Mouse (Mus musculus) liver, embryonic 16.5 days (tissue): ENCODE data around the gene Trim44. TPM values are rescaled to one million over a fixed set of nuclear protein-coding genes. Genes with fewer than 3 reads are reported as not detected.
A peak's percentile ranks its signal among the peaks of the same experiment; 100 is the strongest.

ENCODE experiments used
- ATAC-seq: fragments of 200-750 bp; cut with Nextera tagmentation; 2 replicates; pipeline ENCODE4 v1.8.0; 2017; ENCODE audit warnings: low read depth, mild to moderate bottlenecking, moderate number of reproducible peaks, moderate library complexity
- H3K27ac ChIP-seq: fragments of 300-500 bp; sonication (generic); 2 replicates; pipeline ENCODE4 v1.5.1; 2014; ENCODE audit warnings: mild to moderate bottlenecking, low read length
- H3K27me3 ChIP-seq: fragments of 300-500 bp; sonication (generic); 2 replicates; pipeline ENCODE4 v1.6.1; 2014; ENCODE audit warnings: low read depth, low read length, mixed read lengths; ENCODE audit not compliant: control insufficient read depth, insufficient read depth
- H3K36me3 ChIP-seq: fragments of 300-500 bp; sonication (generic); 2 replicates; pipeline ENCODE4 v1.6.1; 2014; ENCODE audit warnings: mild to moderate bottlenecking; ENCODE audit not compliant: control insufficient read depth, insufficient read depth
- H3K4me1 ChIP-seq: fragments of 300-500 bp; sonication (generic); 2 replicates; pipeline ENCODE4 v1.6.1; 2014; ENCODE audit warnings: low read depth, low read length, mixed read lengths; ENCODE audit not compliant: control insufficient read depth
- H3K4me2 ChIP-seq: fragments of 300-500 bp; sonication (generic); 2 replicates; pipeline ENCODE4 v1.6.1; 2014; ENCODE audit warnings: low read depth, low read length, mixed read lengths
- H3K4me3 ChIP-seq: fragments of 300-500 bp; sonication (generic); 2 replicates; pipeline ENCODE4 v1.5.1; 2014; ENCODE audit warnings: low read depth, mild to moderate bottlenecking, low read length
- H3K9ac ChIP-seq: fragments of 300-500 bp; sonication (generic); 2 replicates; pipeline ENCODE4 v1.6.1; 2014; ENCODE audit warnings: low read depth, low read length
- H3K9me3 ChIP-seq: fragments of 300-500 bp; sonication (generic); replicated peaks from 2 replicates; pipeline ENCODE4 v1.6.1; 2016; ENCODE audit warnings: low read length; ENCODE audit not compliant: control insufficient read depth
- WGBS: fragments of 180-500 bp; shearing (Covaris S2); extraction: QIAGEN DNeasy Blood & Tissue Kit; methylation state at CpG from one replicate; pipeline ENCODE4 v1.1.7; 2014; ENCODE audit not compliant: insufficient replicate concordance; 5-methylcytosine and 5-hydroxymethylcytosine counted together
- polyA plus RNA-seq: library from polyadenylated mRNA; unstranded; fragments of >200 nt; fragmentation: Nextera tagmentation; extraction: Ambion mirVana; gene quantifications from 2 replicates; pipeline ENCODE4 v1.2.1, GENCODE M21; 2015

The Trim44 gene
- polyA plus RNA-seq, 1 experiment from 2014 or later, result 4.0 TPM

DNA sequence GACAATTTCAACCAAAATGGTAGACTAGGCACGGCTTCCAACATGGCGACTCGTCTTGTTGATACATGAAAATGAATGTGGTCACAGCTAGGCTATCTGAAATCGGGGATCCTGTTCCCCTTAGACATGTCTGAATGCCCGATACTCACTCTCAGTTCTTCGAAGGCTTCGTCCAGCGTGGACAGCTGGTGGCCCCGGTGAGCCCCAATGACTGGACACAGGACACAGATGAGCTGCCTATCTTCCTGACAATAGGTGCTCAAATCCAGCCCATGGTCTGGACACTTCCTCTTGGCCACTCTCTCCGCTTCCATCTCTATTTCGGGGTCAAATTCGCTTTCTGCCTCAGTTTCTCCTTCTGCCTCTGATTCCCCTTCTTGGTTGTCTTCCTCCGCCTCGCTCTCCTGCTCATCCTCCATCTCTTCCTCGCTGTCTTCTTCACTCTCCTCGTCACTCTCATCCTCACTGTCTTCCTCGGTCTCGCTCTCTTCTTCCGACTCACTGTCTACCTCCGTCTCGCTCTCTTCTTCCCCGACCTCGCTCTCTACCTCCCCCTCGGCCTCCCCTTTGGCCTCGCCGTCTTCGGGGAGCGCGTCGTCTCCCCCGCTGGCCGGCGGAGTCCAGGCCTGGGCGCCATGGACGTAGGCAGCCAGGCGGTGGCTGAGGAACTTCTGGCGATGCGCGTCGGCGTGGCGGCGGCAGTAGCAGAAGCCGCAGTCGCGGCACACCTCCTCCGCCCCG is 7.6 kb downstream of the Trim44 start:
- no peaks in the 10 kb centered on the region; the same call in 1 of the 2 replicates for H3K36me3 ChIP-seq
- H3K9ac ChIP-seq, result peak overlapping the region; percentile 73
- no peak for ATAC-seq
- peak overlapping the region; percentile 88 for H3K4me2 ChIP-seq
- no peaks in the 10 kb centered on the region for H3K27me3 ChIP-seq
- peak overlapping the region; percentile 70 for H3K4me3 ChIP-seq
- H3K9me3 ChIP-seq, result no peaks in the 10 kb centered on the region
- 36% methylated on average over 47 of the region's 48 CpGs for whole genome bisulfite sequencing
- peak overlapping the region; percentile 80 for H3K27ac ChIP-seq
- peaks cover 27% of the 10 kb centered on the region for H3K4me1 ChIP-seq

DNA sequence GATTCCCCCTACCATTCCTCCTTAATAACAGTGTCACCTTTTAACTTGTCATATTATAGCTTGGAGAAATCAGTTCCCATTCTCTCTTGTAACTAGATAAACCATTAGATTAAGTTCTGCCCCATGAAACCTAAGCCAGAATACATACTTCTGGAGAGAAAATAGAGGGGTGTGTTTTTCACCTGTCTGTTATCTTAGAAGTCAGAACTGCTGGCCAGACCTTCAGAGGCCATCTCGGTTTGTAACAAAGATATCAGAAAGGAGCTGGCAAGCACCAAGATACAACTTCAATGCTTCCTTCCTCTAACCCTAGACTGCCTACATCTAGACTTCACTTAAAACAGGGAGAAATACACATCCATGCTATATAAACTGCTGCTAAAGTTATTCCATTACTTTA is 11.1 kb downstream of the Trim44 start:
- no peaks in the 10 kb centered on the region; the same call in 1 of the 2 replicates for H3K36me3 ChIP-seq
- H3K9me3 ChIP-seq, result no peaks in the 10 kb centered on the region
- no peak overlapping the region for H3K9ac ChIP-seq
- no peak overlapping the region for H3K4me2 ChIP-seq
- no peak for ATAC-seq
- no peak overlapping the region for H3K27ac ChIP-seq
- peaks cover 27% of the 10 kb centered on the region for H3K4me1 ChIP-seq
- no peak overlapping the region for H3K4me3 ChIP-seq
- WGBS, result 16% methylated on average over 1 of the region's 1 CpGs
- H3K27me3 ChIP-seq, result no peaks in the 10 kb centered on the region

DNA sequence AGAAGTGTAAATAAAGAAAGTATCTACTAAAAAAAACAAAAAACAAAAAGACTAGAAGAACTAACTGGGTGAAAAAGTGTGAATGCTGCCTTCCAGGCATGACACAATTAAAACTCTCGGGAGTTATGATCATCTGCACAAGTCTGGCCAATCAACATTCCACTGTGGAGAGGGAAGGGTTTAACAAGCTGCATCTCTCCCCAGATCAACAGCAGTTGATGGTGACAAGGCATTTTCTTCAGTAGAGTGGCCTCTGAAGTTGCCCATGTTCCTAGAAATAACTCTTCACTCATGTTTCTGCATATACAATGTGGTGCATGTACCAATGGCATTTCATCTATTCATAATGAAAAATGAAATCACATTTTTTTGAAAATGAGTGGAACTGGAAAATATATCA is 14.2 kb downstream of the Trim44 start:
- 70% methylated on average over 1 of the region's 1 CpGs for WGBS
- Histone ChIP-seq H3K4me1 (peaks cover 6% of the 10 kb centered on the region), H3K36me3 (no peaks in the 10 kb centered on the region), H3K4me2 (no peak overlapping the region), H3K27me3 (no peaks in the 10 kb centered on the region), H3K27ac (no peak overlapping the region), H3K9me3 (no peaks in the 10 kb centered on the region), H3K9ac (no peak overlapping the region), H3K4me3 (no peak overlapping the region)
- no peak for ATAC-seq

DNA sequence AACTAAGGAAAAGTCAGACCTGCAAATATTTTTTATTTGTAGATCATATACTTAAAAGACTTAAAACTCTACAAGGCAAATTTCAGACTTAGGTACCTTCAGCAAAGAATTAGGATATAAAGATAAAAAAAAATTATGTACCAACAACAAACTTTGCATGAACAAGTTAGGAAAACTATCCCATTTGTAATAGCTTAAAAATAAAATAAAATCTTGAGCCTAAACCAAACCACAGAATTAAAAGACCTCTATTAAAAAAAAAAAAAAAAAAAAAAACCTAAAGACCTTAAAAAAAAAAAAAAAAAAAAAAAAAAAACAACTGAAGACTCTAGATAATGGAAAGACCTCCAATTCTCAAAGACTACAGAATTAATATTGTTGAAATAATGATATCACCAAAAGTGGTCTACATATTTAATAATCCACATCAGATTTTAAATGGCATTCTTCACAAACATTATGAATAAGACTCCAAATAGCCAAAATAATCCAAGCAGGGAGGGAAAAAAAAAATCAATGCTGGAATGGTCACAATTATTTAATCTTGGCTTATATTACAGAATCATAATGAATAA is 22.2 kb downstream of the Trim44 start:
- no peak overlapping the region for H3K4me3 ChIP-seq
- H3K27ac ChIP-seq, result no peak overlapping the region
- H3K9ac ChIP-seq, result no peak overlapping the region
- H3K9me3 ChIP-seq, result no peaks in the 10 kb centered on the region
- no peaks in the 10 kb centered on the region for H3K36me3 ChIP-seq
- no peak for ATAC-seq
- peaks cover 12% of the 10 kb centered on the region for H3K4me1 ChIP-seq
- no peak overlapping the region for H3K4me2 ChIP-seq
- H3K27me3 ChIP-seq, result no peaks in the 10 kb centered on the region

DNA sequence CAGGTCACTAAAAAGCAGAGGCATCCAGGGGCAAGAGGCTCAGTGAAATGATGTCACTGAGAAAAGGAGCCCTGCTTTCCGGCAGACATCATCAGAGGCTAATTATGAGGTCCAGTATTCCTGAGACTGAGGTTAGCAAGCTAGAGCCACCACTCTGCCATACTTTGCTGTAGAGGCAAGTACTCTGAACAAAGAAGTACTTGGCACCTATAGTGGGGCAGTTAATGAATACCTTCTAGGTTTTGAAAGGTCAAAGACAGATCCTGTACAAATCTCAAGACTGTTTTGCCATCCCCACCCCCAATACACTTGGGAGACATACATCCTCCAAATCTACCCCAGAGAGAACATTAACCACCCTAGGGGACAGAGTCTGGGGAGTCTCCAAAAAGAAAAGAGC is 23.1 kb downstream of the Trim44 start:
- H3K9ac ChIP-seq, result no peak overlapping the region
- WGBS, result 47% methylated on average over 1 of the region's 1 CpGs
- no peak overlapping the region for H3K4me2 ChIP-seq
- peaks cover 12% of the 10 kb centered on the region for H3K4me1 ChIP-seq
- H3K36me3 ChIP-seq, result no peaks in the 10 kb centered on the region
- H3K27ac ChIP-seq, result no peak overlapping the region
- no peak for ATAC-seq
- H3K9me3 ChIP-seq, result no peaks in the 10 kb centered on the region
- no peak overlapping the region for H3K4me3 ChIP-seq
- no peaks in the 10 kb centered on the region for H3K27me3 ChIP-seq

DNA sequence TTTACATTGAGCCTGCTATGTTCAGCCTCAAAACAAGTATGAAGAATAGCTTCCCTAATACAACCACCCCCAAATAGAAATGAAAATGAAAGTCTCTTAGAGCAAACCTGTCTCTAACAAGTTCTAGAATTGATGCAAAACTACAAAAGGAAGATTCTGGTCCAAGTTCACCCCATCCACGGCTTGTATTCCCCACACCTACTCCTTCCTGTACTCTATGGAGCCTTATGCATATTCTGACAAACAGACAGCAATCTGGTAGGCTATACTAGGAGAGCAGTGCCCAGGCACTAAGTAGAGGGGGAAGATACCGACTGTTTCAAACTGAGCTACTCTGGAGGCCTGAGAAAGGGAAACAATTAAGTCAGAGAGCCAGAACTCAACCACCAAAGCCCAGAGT is 23.6 kb downstream of the Trim44 start:
- Histone ChIP-seq H3K36me3 (no peaks in the 10 kb centered on the region), H3K9me3 (no peaks in the 10 kb centered on the region), H3K4me2 (no peak overlapping the region), H3K9ac (no peak overlapping the region), H3K27ac (no peak overlapping the region), H3K4me3 (no peak overlapping the region), H3K4me1 (peaks cover 12% of the 10 kb centered on the region), H3K27me3 (no peaks in the 10 kb centered on the region)
- ATAC-seq, result no peak
- WGBS, result 28% methylated on average over 2 of the region's 2 CpGs

DNA sequence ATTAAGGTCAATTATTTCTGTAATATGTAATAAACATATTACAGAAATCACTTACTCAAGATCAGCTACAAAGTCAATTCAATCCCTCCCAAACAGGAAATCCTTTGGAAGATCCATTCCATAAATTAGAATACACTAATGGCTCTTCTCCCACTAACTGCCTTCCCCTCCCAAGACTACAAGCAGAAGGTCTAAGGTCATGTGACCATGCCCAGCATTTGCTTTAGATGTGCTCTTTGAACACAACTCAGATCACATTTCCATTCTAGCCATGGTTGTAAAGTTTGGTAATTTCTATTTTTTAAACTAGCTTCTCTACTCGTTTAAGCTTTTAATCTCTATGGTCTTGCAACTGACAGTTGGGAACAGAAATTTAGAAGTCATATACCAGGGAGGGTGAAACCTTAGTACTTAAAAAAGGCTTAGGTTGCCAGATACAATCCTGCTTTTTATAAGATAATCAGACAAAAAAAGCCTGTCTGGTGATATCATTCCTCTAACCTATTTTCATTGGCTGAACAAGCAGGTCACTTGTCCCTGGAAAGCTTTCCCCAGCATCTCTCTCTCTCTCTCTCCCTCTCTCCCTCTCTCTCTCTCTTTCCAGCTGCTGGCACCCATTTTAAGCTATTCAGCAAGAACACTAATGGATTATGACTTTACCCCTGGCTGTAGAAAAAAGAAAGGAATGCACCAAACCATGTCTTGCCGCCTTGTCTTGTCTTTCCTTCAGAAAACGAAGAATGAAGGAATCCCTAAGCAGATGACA is 24.4 kb downstream of the Trim44 start:
- Histone ChIP-seq H3K36me3 (no peaks in the 10 kb centered on the region), H3K9ac (no peak overlapping the region), H3K27me3 (no peaks in the 10 kb centered on the region), H3K27ac (no peak overlapping the region), H3K4me2 (no peak overlapping the region), H3K4me1 (peaks cover 12% of the 10 kb centered on the region), H3K9me3 (no peaks in the 10 kb centered on the region), H3K4me3 (no peak overlapping the region)
- no peak for ATAC-seq
- 70% methylated on average over 3 of the region's 3 CpGs for WGBS

DNA sequence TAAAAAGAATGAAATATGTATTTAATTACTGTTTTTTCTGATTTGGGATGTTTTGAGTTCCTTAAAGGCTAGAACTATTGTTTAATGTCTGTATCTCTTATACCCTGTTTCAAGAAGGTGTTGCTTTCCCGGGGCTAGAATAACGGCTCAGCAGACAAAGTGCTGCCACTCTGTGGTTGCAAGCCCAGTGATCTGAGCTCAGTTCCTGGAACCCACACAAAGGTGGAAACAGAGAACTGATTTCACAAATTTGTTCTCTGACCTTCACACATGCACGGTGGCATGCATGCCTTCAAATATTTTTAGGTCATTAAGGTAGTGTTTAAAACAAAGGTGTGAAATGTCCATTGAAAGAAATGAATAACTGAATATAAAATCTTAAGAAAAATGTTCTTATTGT is 25.1 kb downstream of the Trim44 start:
- H3K4me3 ChIP-seq, result no peak overlapping the region
- no peak overlapping the region for H3K4me2 ChIP-seq
- no peaks in the 10 kb centered on the region for H3K27me3 ChIP-seq
- H3K9me3 ChIP-seq, result no peaks in the 10 kb centered on the region
- peaks cover 12% of the 10 kb centered on the region for H3K4me1 ChIP-seq
- no peak overlapping the region for H3K9ac ChIP-seq
- H3K36me3 ChIP-seq, result no peaks in the 10 kb centered on the region
- no peak for ATAC-seq
- 39% methylated on average over 3 of the region's 3 CpGs for whole genome bisulfite sequencing
- H3K27ac ChIP-seq, result no peak overlapping the region

DNA sequence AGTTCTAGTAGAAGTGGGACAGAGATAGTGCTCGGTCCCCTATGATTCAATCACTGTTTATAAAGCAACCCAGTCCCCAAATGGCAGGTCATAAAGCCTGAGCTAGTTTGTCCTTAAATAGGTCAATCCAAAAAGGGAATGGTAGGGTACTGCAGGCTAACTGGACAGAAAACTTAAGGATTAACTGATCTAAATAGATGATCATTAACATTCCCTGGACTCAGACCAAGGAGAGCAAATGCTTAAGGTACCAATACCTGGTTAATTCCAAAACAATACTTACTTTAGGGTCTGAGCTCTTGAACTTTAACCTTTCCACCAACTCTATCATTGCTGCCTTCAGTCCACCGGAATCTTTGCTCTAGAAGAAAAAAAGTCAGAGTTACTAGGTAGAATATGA is 27.0 kb downstream of the Trim44 start:
- 71% methylated on average over 2 of the region's 2 CpGs for WGBS
- H3K27ac ChIP-seq, result no peak overlapping the region
- no peak for ATAC-seq
- H3K4me2 ChIP-seq, result no peak overlapping the region
- no peaks in the 10 kb centered on the region for H3K9me3 ChIP-seq
- no peaks in the 10 kb centered on the region for H3K27me3 ChIP-seq
- no peak overlapping the region for H3K9ac ChIP-seq
- H3K4me1 ChIP-seq, result peaks cover 12% of the 10 kb centered on the region
- no peak overlapping the region for H3K4me3 ChIP-seq
- no peaks in the 10 kb centered on the region for H3K36me3 ChIP-seq
